Comparison of ENCODE assay signal across 10 mouse cellular contexts in genomic region chr9:58042391-58042790, GRCm38 (mm10). TPM values are rescaled to one million over a fixed set of nuclear protein-coding genes. Genes with fewer than 3 reads are reported as not detected.
A peak's percentile ranks its signal among the peaks of the same experiment; 100 is the strongest.
DNase-seq lines count a peak whose midpoint lies in the region; ATAC-seq and TF ChIP-seq lines count a peak whose summit lies in the region.
"Had no signal": no experiment of that assay in that cellular context is flagged by ENCODE, and none has a peak within 500 bp of the region (broad histone marks: within the 10 kb centered on the region; RNA-seq: fewer than 3 reads in every experiment).

No protein-coding gene starts in this region.

- no peak for TF ChIP-seq CTCF in kidney, adult 2 months (conservative IDR thresholded peaks at IDR 0.05; ENCODE audit: insufficient read depth, insufficient read length, low read depth, low read length)

- ATAC-seq in embryonic facial prominence, embryonic 13.5 days (ENCODE audit: insufficient number of reproducible peaks, insufficient read depth, low FRiP score, low TSS enrichment, low read depth), result no peak
- ATAC-seq in heart, embryonic 13.5 days (ENCODE audit: extremely low read depth, insufficient number of reproducible peaks, low FRiP score, low TSS enrichment), result no peak
- no peak for ATAC-seq in limb, embryonic 13.5 days (ENCODE audit: low FRiP score, low read depth)
- no peak for ATAC-seq in inflammation-experienced regulatory T-cells, adult 6 months
- ATAC-seq in megakaryocyte, adult 5-6 weeks (ENCODE audit: poor library complexity, severe bottlenecking), result no peak

- 0 out of 2 replicates have a peak overlapping the region, but pooled peaks have one; percentile 8 for H3K9ac ChIP-seq in embryonic facial prominence, embryonic 13.5 days
- peak overlapping the region; percentile 8; the same call in 1 of the 2 replicates for H3K9ac ChIP-seq in heart, embryonic 13.5 days
- no peak overlapping the region; the same call in 1 of the 2 replicates for H3K9ac ChIP-seq in limb, embryonic 13.5 days
- H3K9ac ChIP-seq: lung, embryonic 15.5 days had no signal

- H3K27ac ChIP-seq in kidney, adult 2 months (ENCODE audit: insufficient read depth, low read depth, low read length), result no peak overlapping the region
- no peak overlapping the region for H3K27ac ChIP-seq in embryonic facial prominence, embryonic 13.5 days
- no peak overlapping the region for H3K27ac ChIP-seq in heart, embryonic 13.5 days (replicated peaks)
- peak overlapping the region; percentile 69; the same call in 1 of the 2 replicates for H3K27ac ChIP-seq in limb, embryonic 13.5 days
- H3K27ac ChIP-seq: lung, embryonic 15.5 days had no signal

- 51% methylated on average over 10 of the region's 10 CpGs for WGBS in kidney, adult 2 months
- WGBS in embryonic facial prominence, embryonic 13.5 days, result 30% methylated on average over 10 of the region's 10 CpGs
- 35% methylated on average over 10 of the region's 10 CpGs for WGBS in heart, embryonic 13.5 days
- 34% methylated on average over 10 of the region's 10 CpGs for WGBS in limb, embryonic 13.5 days

- no peaks in the 10 kb centered on the region for H3K4me1 ChIP-seq in kidney, adult 2 months (ENCODE audit: control insufficient read depth, insufficient read depth, low read length)
- peaks cover 23% of the 10 kb centered on the region for H3K4me1 ChIP-seq in embryonic facial prominence, embryonic 13.5 days
- peaks cover 25% of the 10 kb centered on the region for H3K4me1 ChIP-seq in heart, embryonic 13.5 days
- peaks cover 68% of the 10 kb centered on the region for H3K4me1 ChIP-seq in limb, embryonic 13.5 days
- H3K4me1 ChIP-seq: lung, embryonic 15.5 days had no signal

- no peak overlapping the region for H3K4me3 ChIP-seq in kidney, adult 2 months (ENCODE audit: insufficient read depth, low read depth, low read length)
- H3K4me3 ChIP-seq in embryonic facial prominence, embryonic 13.5 days, result no peak overlapping the region
- no peak overlapping the region for H3K4me3 ChIP-seq in heart, embryonic 13.5 days
- no peak overlapping the region for H3K4me3 ChIP-seq in limb, embryonic 13.5 days
- H3K4me3 ChIP-seq: erythroblast, embryonic 14.5 days; lung, embryonic 15.5 days had no signal

- H3K4me2 ChIP-seq in embryonic facial prominence, embryonic 13.5 days, result no peak overlapping the region
- no peak overlapping the region for H3K4me2 ChIP-seq in heart, embryonic 13.5 days
- H3K4me2 ChIP-seq in limb, embryonic 13.5 days (replicated peaks), result no peak overlapping the region
- H3K4me2 ChIP-seq: lung, embryonic 15.5 days had no signal

- DNase-seq in kidney, adult 2 months, result peak; percentile 36
- no peak for DNase-seq in kidney, postnatal 4 days
- no peak for DNase-seq in lung, postnatal 4 days

- H3K9me3 ChIP-seq in embryonic facial prominence, embryonic 13.5 days, result no peaks in the 10 kb centered on the region
- H3K9me3 ChIP-seq in heart, embryonic 13.5 days, result no peaks in the 10 kb centered on the region
- no peaks in the 10 kb centered on the region for H3K9me3 ChIP-seq in limb, embryonic 13.5 days
- H3K9me3 ChIP-seq: lung, embryonic 15.5 days had no signal

- H3K36me3 ChIP-seq in kidney, adult 2 months (ENCODE audit: control insufficient read depth, insufficient read depth, low read length), result no peaks in the 10 kb centered on the region
- no peaks in the 10 kb centered on the region for H3K36me3 ChIP-seq in embryonic facial prominence, embryonic 13.5 days
- no peaks in the 10 kb centered on the region for H3K36me3 ChIP-seq in heart, embryonic 13.5 days
- no peaks in the 10 kb centered on the region for H3K36me3 ChIP-seq in limb, embryonic 13.5 days
- H3K36me3 ChIP-seq: lung, embryonic 15.5 days had no signal

- no peak for TF ChIP-seq POLR2A in kidney, adult 2 months (IDR thresholded peaks at IDR 0.05; ENCODE audit: low read depth, low read length)

- H3K27me3 ChIP-seq in kidney, adult 2 months (replicated peaks; ENCODE audit: control insufficient read depth, insufficient read depth, low read length), result no peaks in the 10 kb centered on the region
- H3K27me3 ChIP-seq in embryonic facial prominence, embryonic 13.5 days, result peaks cover 25% of the 10 kb centered on the region
- H3K27me3 ChIP-seq in heart, embryonic 13.5 days (replicated peaks), result peaks cover 40% of the 10 kb centered on the region
- H3K27me3 ChIP-seq in limb, embryonic 13.5 days, result peaks cover 11% of the 10 kb centered on the region

RNA-seq across cellular contexts. Expression of gene Stra6, which starts 21.2 kb away (rescaled TPM):
- 15.4 and 19.5 TPM in 2 replicates for polyA plus RNA-seq in kidney, adult 2 months (2012; rRNA removed)
- 11.5 and 14.3 TPM in 2 replicates for polyA plus RNA-seq in embryonic facial prominence, embryonic 13.5 days (2015; fragmentation: Nextera tagmentation; extraction: Ambion mirVana)
- 0.78 and 1.8 TPM in 2 replicates for polyA plus RNA-seq in heart, embryonic 13.5 days (2015; fragmentation: Nextera tagmentation; extraction: Ambion mirVana)
- 25.3 and 29.9 TPM in 2 replicates for polyA plus RNA-seq in limb, embryonic 13.5 days (2015; fragmentation: Nextera tagmentation; extraction: Ambion mirVana)
- 1 to 10 TPM in 2 of 3 experiments, not detected in 1; 4.0 to 5.3 TPM for polyA plus RNA-seq in inflammation-experienced regulatory T-cells, adult 6 months (2017; shearing (Covaris generic))
- not detected in 2 replicates for total RNA-seq in megakaryocyte, adult 5-6 weeks (2015)
- total RNA-seq in megakaryocyte, adult 5-6 weeks (2017), result not detected in 2 replicates
- polyA plus RNA-seq: erythroblast, embryonic 14.5 days had no signal

RNA-seq across cellular contexts. Expression of gene Cyp11a1, which starts 36.2 kb away (rescaled TPM):
- 0.16 and 5.1 TPM in 2 replicates for polyA plus RNA-seq in kidney, adult 2 months (2012; rRNA removed)
- 0.77 and 1.0 TPM in 2 replicates for polyA plus RNA-seq in embryonic facial prominence, embryonic 13.5 days (2015; fragmentation: Nextera tagmentation; extraction: Ambion mirVana)
- 0.09 and 0.23 TPM in 2 replicates for polyA plus RNA-seq in heart, embryonic 13.5 days (2015; fragmentation: Nextera tagmentation; extraction: Ambion mirVana)
- 0.68 and 0.81 TPM in 2 replicates for polyA plus RNA-seq in limb, embryonic 13.5 days (2015; fragmentation: Nextera tagmentation; extraction: Ambion mirVana)
- under 1 TPM in 1 of 3 experiments, not detected in 2; 0.12 TPM for polyA plus RNA-seq in inflammation-experienced regulatory T-cells, adult 6 months (2017; shearing (Covaris generic))
- 9.2 and 10.5 TPM in 2 replicates for total RNA-seq in megakaryocyte, adult 5-6 weeks (2015)
- total RNA-seq in megakaryocyte, adult 5-6 weeks (2017), result 8.3 and 9.7 TPM in 2 replicates
